Mouse (Mus musculus) liver, adult 2 months (tissue): ENCODE results near the gene Rab25. TPM values are rescaled to one million over a fixed set of nuclear protein-coding genes. Genes with fewer than 3 reads are reported as not detected.

Experiments
- DNase-seq: peaks from one replicate; pipeline ENCODE4 v3.0.0-alpha.2; 2011; ENCODE audit warnings: low read depth, low spot score; ENCODE audit errors: extremely low read depth
- H3K27ac ChIP-seq: fragments of 200-500 bp; replicated peaks from 2 replicates; pipeline ENCODE4 v1.5.1; 2012; ENCODE audit warnings: low read depth, mild to moderate bottlenecking, control low read depth, inconsistent platforms, low read length; ENCODE audit not compliant: insufficient read depth
- H3K27me3 ChIP-seq: fragments of 200-500 bp; 2 replicates; pipeline ENCODE4 v1.6.1; 2012; ENCODE audit warnings: mild to moderate bottlenecking, moderate library complexity, low read length, inconsistent platforms; ENCODE audit not compliant: control insufficient read depth, insufficient read depth
- H3K36me3 ChIP-seq: fragments of 200-500 bp; 2 replicates; pipeline ENCODE4 v1.6.1; 2012; ENCODE audit warnings: low read length, inconsistent platforms; ENCODE audit not compliant: control insufficient read depth, insufficient read depth
- H3K4me1 ChIP-seq: fragments of 200-500 bp; 2 replicates; pipeline ENCODE4 v1.6.1; 2011; ENCODE audit warnings: low read length; ENCODE audit not compliant: control insufficient read depth, insufficient read depth
- H3K4me3 ChIP-seq: fragments of 200-500 bp; 2 replicates; pipeline ENCODE4 v1.5.1; 2011; ENCODE audit warnings: low read depth, mild to moderate bottlenecking, control low read depth, low read length, moderate library complexity; ENCODE audit not compliant: insufficient read depth
- H3K79me2 ChIP-seq: fragments of 200-500 bp; 2 replicates; pipeline ENCODE4 v1.6.1; 2012; ENCODE audit warnings: inconsistent platforms, mild to moderate bottlenecking, low read length, moderate library complexity; ENCODE audit not compliant: control insufficient read depth, insufficient read depth
- H3K9ac ChIP-seq: fragments of 200-500 bp; 2 replicates; pipeline ENCODE4 v1.6.1; 2012; ENCODE audit warnings: low read depth, mild to moderate bottlenecking, control low read depth, inconsistent platforms, low read length
- CTCF ChIP-seq: fragments of 200-500 bp; IDR thresholded peaks from 2 replicates; pipeline ENCODE4 v1.5.1; 2011; ENCODE audit warnings: low read depth, low read length, control low read depth
- POLR2A ChIP-seq: fragments of 200-500 bp; IDR thresholded peaks from 2 replicates; pipeline ENCODE4 v1.6.1; 2011; ENCODE audit warnings: low read length, control low read depth; ENCODE audit not compliant: insufficient read depth; ENCODE audit errors: extremely low read depth
- WGBS: fragments of 180-500 bp; shearing (Covaris S2); methylation state at CpG from one replicate; pipeline ENCODE4 v1.1.7; 2018; 5-methylcytosine and 5-hydroxymethylcytosine counted together
- polyA plus RNA-seq: library from polyadenylated mRNA; depleted of rRNA; stranded (reverse); fragments of >200 nt; gene quantifications from 2 replicates; pipeline ENCODE4 v1.2.3, GENCODE M21; 2012
- total RNA-seq: library from RNA; depleted of rRNA; stranded (reverse); fragments of >200 nt; gene quantifications from 2 replicates; pipeline ENCODE4 v1.2.3, GENCODE M21; 2014

Rab25 gene
- total and polyA plus RNA-seq, 2 experiments: 0.18 to 0.32 TPM

GRCm38 (mm10) chr3:88520078-88520477 is 28.0 kb downstream of the Rab25 start:
- 84% methylated on average over 2 of the region's 2 CpGs for WGBS
- H3K4me3 ChIP-seq: no peak overlapping the region
- no peaks in the 10 kb centered on the region for H3K36me3 ChIP-seq
- H3K79me2 ChIP-seq: no peaks in the 10 kb centered on the region
- TF ChIP-seq CTCF (no peak), POLR2A (no peak)
- no peaks in the 10 kb centered on the region for H3K4me1 ChIP-seq
- no peaks in the 10 kb centered on the region for H3K27me3 ChIP-seq
- no peak overlapping the region for H3K9ac ChIP-seq
- DNase-seq: no peak
- no peak overlapping the region for H3K27ac ChIP-seq

DNA sequence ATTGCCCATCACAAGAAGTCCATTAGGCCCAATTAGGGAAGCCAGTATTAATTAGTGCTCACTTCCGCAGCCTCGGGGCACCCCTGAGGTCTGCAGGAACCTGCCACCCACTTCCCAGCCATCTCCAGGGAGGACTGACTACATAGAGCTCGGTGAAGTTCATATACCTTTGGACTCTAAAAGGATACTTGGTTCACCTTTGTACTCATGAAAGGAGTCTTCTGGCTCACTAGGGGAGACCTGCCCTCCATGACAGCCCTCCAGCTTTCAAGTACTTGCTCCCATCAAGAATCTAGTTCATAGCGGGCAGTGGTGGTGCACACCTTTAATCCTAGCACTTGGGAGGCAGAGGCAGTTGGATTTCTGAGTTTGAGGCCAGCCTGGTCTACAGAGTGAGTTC is 29.7 kb downstream of the Rab25 start:
- Histone ChIP-seq H3K27me3 (no peaks in the 10 kb centered on the region), H3K4me1 (no peaks in the 10 kb centered on the region), H3K9ac (no peak overlapping the region), H3K4me3 (no peak overlapping the region), H3K79me2 (no peaks in the 10 kb centered on the region), H3K27ac (no peak overlapping the region), H3K36me3 (no peaks in the 10 kb centered on the region)
- 92% methylated on average over 4 of the region's 4 CpGs for WGBS
- TF ChIP-seq POLR2A (no peak), CTCF (no peak)
- DNase-seq: no peak

GRCm38 (mm10) chr3:88516407-88516806 is 31.7 kb downstream of the Rab25 start:
- 89% methylated on average over 2 of the region's 2 CpGs for WGBS
- TF ChIP-seq POLR2A: no peak
- no peak for TF ChIP-seq CTCF
- H3K4me1 ChIP-seq: no peaks in the 10 kb centered on the region

GRCm38 (mm10) chr3:88515095-88515386 is 33.1 kb downstream of the Rab25 start:
- Histone ChIP-seq H3K9ac (no peak overlapping the region), H3K36me3 (no peaks in the 10 kb centered on the region), H3K27ac (no peak overlapping the region), H3K4me3 (no peak overlapping the region), H3K27me3 (no peaks in the 10 kb centered on the region), H3K79me2 (no peaks in the 10 kb centered on the region), H3K4me1 (peaks cover 7% of the 10 kb centered on the region)
- WGBS: 95% methylated on average over 2 of the region's 2 CpGs
- TF ChIP-seq POLR2A: no peak
- TF ChIP-seq CTCF: no peak
- DNase-seq: no peak

More at GRCm38 (mm10) chr3:88516407-88516806, 31.7 kb downstream of the Rab25 start:
- no peak overlapping the region for H3K4me3 ChIP-seq
- no peak overlapping the region for H3K9ac ChIP-seq
- no peaks in the 10 kb centered on the region for H3K79me2 ChIP-seq
- no peaks in the 10 kb centered on the region for H3K27me3 ChIP-seq
- no peak for DNase-seq
- no peaks in the 10 kb centered on the region for H3K36me3 ChIP-seq
- H3K27ac ChIP-seq: no peak overlapping the region

- H3K27ac ChIP-seq: no peak overlapping the region
Observed at GRCm38 (mm10) chr3:88514231-88515094, 33.6 kb downstream of the Rab25 start.

DNA sequence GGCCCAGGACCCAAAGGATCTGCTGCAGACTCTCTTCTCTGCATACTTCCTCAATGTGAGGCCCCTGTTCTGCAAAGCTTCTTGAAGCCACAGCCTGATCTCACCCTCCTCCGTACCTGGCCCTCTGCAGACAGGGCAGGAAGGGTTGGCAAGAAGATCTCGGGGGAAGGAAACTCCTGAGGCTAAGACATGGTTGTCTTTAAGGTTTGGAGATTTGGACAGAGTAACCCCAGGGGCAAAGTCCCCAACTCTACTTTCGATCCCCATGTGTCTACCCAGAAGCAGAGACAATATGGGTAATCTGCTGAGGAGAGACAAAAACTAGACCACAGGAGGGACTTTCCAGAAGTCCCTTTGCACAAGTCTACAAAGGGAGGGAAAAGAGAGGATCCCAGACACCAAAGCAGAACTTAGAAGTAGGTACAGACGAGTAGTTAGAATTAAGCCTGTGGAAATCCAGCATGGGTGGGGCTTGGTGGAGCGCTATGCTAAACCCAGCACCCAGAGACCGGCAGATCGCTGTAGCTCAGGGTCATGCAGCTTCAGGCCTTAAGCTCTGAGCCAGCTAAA is 34.5 kb downstream of the Rab25 start:
- TF ChIP-seq CTCF (no peak), POLR2A (no peak)
- no peaks in the 10 kb centered on the region for H3K27me3 ChIP-seq
- no peaks in the 10 kb centered on the region for H3K36me3 ChIP-seq
- no peak for DNase-seq
- no peaks in the 10 kb centered on the region for H3K79me2 ChIP-seq
- H3K4me3 ChIP-seq: no peak overlapping the region
- no peak overlapping the region for H3K27ac ChIP-seq
- H3K4me1 ChIP-seq: peaks cover 11% of the 10 kb centered on the region
- H3K9ac ChIP-seq: no peak overlapping the region
- 72% methylated on average over 7 of the region's 7 CpGs for WGBS

More at GRCm38 (mm10) chr3:88514231-88515094, 33.6 kb downstream of the Rab25 start:
- no peaks in the 10 kb centered on the region for H3K27me3 ChIP-seq
- no peaks in the 10 kb centered on the region for H3K36me3 ChIP-seq
- 91% methylated on average over 10 of the region's 10 CpGs for WGBS
- H3K9ac ChIP-seq: no peak overlapping the region
- H3K4me3 ChIP-seq: no peak overlapping the region
- no peak for DNase-seq
- peaks cover 7% of the 10 kb centered on the region for H3K4me1 ChIP-seq
- TF ChIP-seq POLR2A (no peak), CTCF (no peak)
- no peaks in the 10 kb centered on the region for H3K79me2 ChIP-seq
